Mouse (Mus musculus) hindbrain, postnatal 0 days (tissue): ENCODE results near the gene Aifm3. TPM values are rescaled to one million over a fixed set of nuclear protein-coding genes. Genes with fewer than 3 reads are reported as not detected.

Source experiments
- ATAC-seq: fragments of 200-750 bp; cut with Nextera tagmentation; 2 replicates; pipeline ENCODE4 v1.8.0; 2017; ENCODE audit warnings: mild to moderate bottlenecking, moderate TSS enrichment, moderate library complexity
- DNase-seq: peaks from one replicate; pipeline ENCODE4 v3.0.0-alpha.2; 2015; ENCODE audit warnings: low spot score
- H3K27ac ChIP-seq: fragments of 300-500 bp; sonication (generic); 2 replicates; pipeline ENCODE4 v1.5.1; 2014; ENCODE audit warnings: mild to moderate bottlenecking
- H3K27me3 ChIP-seq: fragments of 300-500 bp; sonication (generic); 2 replicates; pipeline ENCODE4 v1.6.1; 2014; ENCODE audit warnings: low read length, mixed read lengths; ENCODE audit not compliant: insufficient read depth
- H3K36me3 ChIP-seq: fragments of 300-500 bp; sonication (generic); 2 replicates; pipeline ENCODE4 v1.6.1; 2014; ENCODE audit warnings: low read length, mixed read lengths; ENCODE audit not compliant: insufficient read depth
- H3K4me1 ChIP-seq: fragments of 300-500 bp; sonication (generic); 2 replicates; pipeline ENCODE4 v1.6.1; 2014; ENCODE audit warnings: antibody characterized with exemption, low read length, mixed read lengths; ENCODE audit not compliant: insufficient read depth
- H3K4me2 ChIP-seq: fragments of 300-500 bp; sonication (generic); 2 replicates; pipeline ENCODE4 v1.6.1; 2014; ENCODE audit warnings: low read depth, mild to moderate bottlenecking, low read length, moderate library complexity, mixed read lengths
- H3K4me3 ChIP-seq: fragments of 300-500 bp; sonication (generic); 2 replicates; pipeline ENCODE4 v1.5.1; 2014; ENCODE audit warnings: low read length
- H3K9ac ChIP-seq: fragments of 300-500 bp; sonication (generic); replicated peaks from 2 replicates; pipeline ENCODE4 v1.6.1; 2014; ENCODE audit warnings: mild to moderate bottlenecking, low read length, moderate library complexity, mixed read lengths
- H3K9me3 ChIP-seq: fragments of 300-500 bp; sonication (generic); 2 replicates; pipeline ENCODE4 v1.6.1; 2016; ENCODE audit warnings: low read length, mixed read lengths
- CTCF ChIP-seq: IDR thresholded peaks from 2 replicates; pipeline ENCODE4 v1.5.1; 2016; ENCODE audit warnings: antibody characterized with exemption, control low read depth, low read depth
- WGBS: fragments of 180-500 bp; shearing (Covaris S2); extraction: QIAGEN DNeasy Blood & Tissue Kit; methylation state at CpG from one replicate; pipeline ENCODE4 v1.1.7; 2014; 5-methylcytosine and 5-hydroxymethylcytosine counted together
- polyA plus RNA-seq: library from polyadenylated mRNA; unstranded; fragments of >200 nt; fragmentation: Nextera tagmentation; extraction: Ambion mirVana; gene quantifications from 2 replicates; pipeline ENCODE4 v1.2.1, GENCODE M21; 2015
- total RNA-seq: library from RNA; depleted of rRNA; stranded (reverse); fragments of >200 nt; gene quantifications from 2 replicates; pipeline ENCODE4 v1.2.3, GENCODE M21; 2014

Aifm3 gene
- total and polyA plus RNA-seq, 2 experiments from 2014 or later = 15.7 to 16.8 TPM

- peak overlapping the region; percentile 83; the same call in 1 of the 2 replicates for H3K4me3 ChIP-seq
- H3K4me1 ChIP-seq = peaks cover 13% of the 10 kb centered on the region
- H3K9ac ChIP-seq = no peak overlapping the region; the same call in 1 of the 2 replicates
- H3K27me3 ChIP-seq = no peaks in the 10 kb centered on the region
- H3K36me3 ChIP-seq = peaks cover 17% of the 10 kb centered on the region
- H3K4me2 ChIP-seq = peak overlapping the region; percentile 84
- H3K9me3 ChIP-seq = no peaks in the 10 kb centered on the region
- TF ChIP-seq CTCF = no peak
- ATAC-seq (no peak), DNase-seq (no peak)
- WGBS = 96% methylated on average over 2 of the region's 2 CpGs
- H3K27ac ChIP-seq = no peak overlapping the region
These were observed 20.7 kb downstream of the Aifm3 start for GRCm38 (mm10) chr16:17510143-17510542.

- peaks cover 17% of the 10 kb centered on the region for H3K36me3 ChIP-seq
- H3K4me3 ChIP-seq = no peak overlapping the region
- peaks cover 13% of the 10 kb centered on the region for H3K4me1 ChIP-seq
- no peaks in the 10 kb centered on the region for H3K9me3 ChIP-seq
- TF ChIP-seq CTCF = no peak
- DNase-seq (no peak), ATAC-seq (no peak)
- 0 out of 2 replicates have a peak overlapping the region, but pooled peaks have one; percentile 21 for H3K9ac ChIP-seq
- H3K27ac ChIP-seq = no peak overlapping the region
- H3K4me2 ChIP-seq = no peak overlapping the region
- 81% methylated on average over 2 of the region's 2 CpGs for WGBS
- H3K27me3 ChIP-seq = no peaks in the 10 kb centered on the region
These were observed 21.3 kb downstream of the Aifm3 start for GRCm38 (mm10) chr16:17510686-17511085.

- no peaks in the 10 kb centered on the region for H3K9me3 ChIP-seq
- no peak overlapping the region for H3K4me2 ChIP-seq
- no peak overlapping the region for H3K9ac ChIP-seq
- ATAC-seq = no peak
- H3K4me1 ChIP-seq = peaks cover 13% of the 10 kb centered on the region
- no peak for TF ChIP-seq CTCF
- no peaks in the 10 kb centered on the region for H3K27me3 ChIP-seq
- WGBS = 79% methylated on average over 4 of the region's 4 CpGs
- no peak overlapping the region for H3K27ac ChIP-seq
- peaks cover 24% of the 10 kb centered on the region for H3K36me3 ChIP-seq
- H3K4me3 ChIP-seq = no peak overlapping the region
- no peak for DNase-seq
These were observed 22.0 kb downstream of the Aifm3 start for GRCm38 (mm10) chr16:17511431-17511830.

GRCm38 (mm10) chr16:17518910-17519309 is 29.5 kb downstream of the Aifm3 start:
- TF ChIP-seq CTCF = no peak
- H3K4me2 ChIP-seq = no peak overlapping the region

GRCm38 (mm10) chr16:17524156-17524555 is 34.7 kb downstream of the Aifm3 start:
- Histone ChIP-seq H3K4me3 (no peak overlapping the region), H3K9me3 (no peaks in the 10 kb centered on the region), H3K27me3 (no peaks in the 10 kb centered on the region), H3K36me3 (peaks cover 78% of the 10 kb centered on the region), H3K4me1 (no peaks in the 10 kb centered on the region), H3K27ac (no peak overlapping the region), H3K9ac (no peak overlapping the region), H3K4me2 (no peak overlapping the region)
- TF ChIP-seq CTCF = no peak
- DNase-seq (no peak), ATAC-seq (no peak)
- WGBS = 93% methylated on average over 11 of the region's 11 CpGs

More at GRCm38 (mm10) chr16:17518910-17519309, 29.5 kb downstream of the Aifm3 start:
- Histone ChIP-seq H3K4me1 (no peaks in the 10 kb centered on the region), H3K4me3 (no peak overlapping the region), H3K36me3 (peaks cover 76% of the 10 kb centered on the region), H3K9ac (no peak overlapping the region), H3K9me3 (no peaks in the 10 kb centered on the region), H3K27me3 (no peaks in the 10 kb centered on the region), H3K27ac (no peak overlapping the region)
- ATAC-seq (no peak), DNase-seq (no peak)
- WGBS = 76% methylated on average over 2 of the region's 2 CpGs

- no peak for TF ChIP-seq CTCF
- H3K4me1 ChIP-seq = peaks cover 5% of the 10 kb centered on the region; the same call in 1 of the 2 replicates
- H3K9ac ChIP-seq = no peak overlapping the region
- H3K9me3 ChIP-seq = no peaks in the 10 kb centered on the region
- WGBS = 77% methylated on average over 3 of the region's 3 CpGs
- ATAC-seq = no peak
- no peak overlapping the region for H3K27ac ChIP-seq
- no peak overlapping the region for H3K4me3 ChIP-seq
- H3K27me3 ChIP-seq = no peaks in the 10 kb centered on the region
- no peak for DNase-seq
- H3K36me3 ChIP-seq = peaks cover 65% of the 10 kb centered on the region
- no peak overlapping the region for H3K4me2 ChIP-seq
These were observed 36.1 kb downstream of the Aifm3 start for GRCm38 (mm10) chr16:17525524-17525923.

- Histone ChIP-seq H3K4me2 (no peak overlapping the region), H3K36me3 (peaks cover 58% of the 10 kb centered on the region), H3K4me3 (no peak overlapping the region), H3K9ac (no peak overlapping the region), H3K27me3 (no peaks in the 10 kb centered on the region), H3K4me1 (peaks cover 5% of the 10 kb centered on the region), H3K27ac (no peak overlapping the region), H3K9me3 (no peaks in the 10 kb centered on the region)
- no peak for TF ChIP-seq CTCF
- DNase-seq (no peak), ATAC-seq (no peak)
- 92% methylated on average over 6 of the region's 6 CpGs for WGBS
These were observed 36.8 kb downstream of the Aifm3 start for GRCm38 (mm10) chr16:17526223-17526622.
